Mouse (Mus musculus) neural tube, embryonic 15.5 days (tissue): Measurements from ENCODE around the gene Fbxl17. TPM values are rescaled to one million over a fixed set of nuclear protein-coding genes. Genes with fewer than 3 reads are reported as not detected.

Experiments
- ATAC-seq: fragments of 200-750 bp; cut with Nextera tagmentation; 2 replicates; pipeline ENCODE4 v1.8.0; 2017; ENCODE audit warnings: mild to moderate bottlenecking, moderate TSS enrichment, moderate library complexity; ENCODE audit not compliant: low FRiP score
- H3K27ac ChIP-seq: fragments of 300-500 bp; sonication (generic); replicated peaks from 2 replicates; pipeline ENCODE4 v1.5.1; 2015; ENCODE audit warnings: mild to moderate bottlenecking, inconsistent platforms
- H3K27me3 ChIP-seq: fragments of 300-500 bp; sonication (generic); replicated peaks from 2 replicates; pipeline ENCODE4 v1.6.1; 2015; ENCODE audit warnings: inconsistent platforms
- H3K36me3 ChIP-seq: fragments of 300-500 bp; sonication (generic); 2 replicates; pipeline ENCODE4 v1.6.1; 2015; ENCODE audit warnings: inconsistent platforms
- H3K4me1 ChIP-seq: fragments of 300-500 bp; sonication (generic); 2 replicates; pipeline ENCODE4 v1.6.1; 2015; ENCODE audit warnings: inconsistent platforms
- H3K4me2 ChIP-seq: fragments of 300-500 bp; sonication (generic); 2 replicates; pipeline ENCODE4 v1.6.1; 2015; ENCODE audit warnings: inconsistent platforms, mild to moderate bottlenecking, moderate library complexity
- H3K4me3 ChIP-seq: fragments of 300-500 bp; sonication (generic); replicated peaks from 2 replicates; pipeline ENCODE4 v1.5.1; 2015; ENCODE audit warnings: mild to moderate bottlenecking, inconsistent platforms
- H3K9ac ChIP-seq: fragments of 300-500 bp; sonication (generic); replicated peaks from 2 replicates; pipeline ENCODE4 v1.6.1; 2015; ENCODE audit warnings: mild to moderate bottlenecking, inconsistent platforms
- H3K9me3 ChIP-seq: fragments of 300-500 bp; sonication (generic); replicated peaks from 2 replicates; pipeline ENCODE4 v1.6.1; 2016; ENCODE audit warnings: inconsistent platforms
- WGBS: fragments of 180-500 bp; shearing (Covaris S2); methylation state at CpG from one replicate; pipeline ENCODE4 v1.1.7; 2015; ENCODE audit warnings: mixed read lengths; 5-methylcytosine and 5-hydroxymethylcytosine counted together
- polyA plus RNA-seq: library from polyadenylated mRNA; unstranded; fragments of >200 nt; fragmentation: Nextera tagmentation; extraction: Ambion mirVana; gene quantifications from 2 replicates; pipeline ENCODE4 v1.2.1, GENCODE M21; 2015

Fbxl17 gene
- polyA plus RNA-seq, 1 experiment from 2014 or later = 12.1 TPM

DNA sequence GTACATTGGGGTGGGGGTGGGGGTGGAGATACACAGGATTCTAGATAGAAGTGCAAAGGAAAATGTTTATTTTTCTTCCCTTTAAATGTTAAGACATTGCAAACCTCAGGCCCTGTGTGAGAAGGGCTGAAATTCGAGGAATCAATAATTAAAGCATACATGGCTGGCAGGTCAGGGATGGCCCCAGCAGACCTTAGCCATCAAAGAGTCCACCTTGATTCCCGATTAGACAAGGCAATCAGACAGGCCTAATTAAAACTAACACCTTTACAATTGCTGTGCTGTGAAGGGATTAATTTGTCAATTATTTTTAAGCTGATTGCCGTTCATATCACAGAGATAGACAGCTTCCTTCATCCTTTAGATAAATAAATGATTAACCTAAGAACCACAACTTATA is 439.0 kb downstream of the Fbxl17 start:
- Histone ChIP-seq H3K27ac (no peak overlapping the region), H3K4me2 (no peak overlapping the region), H3K9ac (no peak overlapping the region), H3K4me1 (peaks cover 8% of the 10 kb centered on the region; the same call in 1 of the 2 replicates), H3K27me3 (no peaks in the 10 kb centered on the region), H3K36me3 (no peaks in the 10 kb centered on the region), H3K4me3 (no peak overlapping the region), H3K9me3 (no peaks in the 10 kb centered on the region)
- WGBS = 59% methylated on average over 3 of the region's 3 CpGs
- no peak for ATAC-seq

DNA sequence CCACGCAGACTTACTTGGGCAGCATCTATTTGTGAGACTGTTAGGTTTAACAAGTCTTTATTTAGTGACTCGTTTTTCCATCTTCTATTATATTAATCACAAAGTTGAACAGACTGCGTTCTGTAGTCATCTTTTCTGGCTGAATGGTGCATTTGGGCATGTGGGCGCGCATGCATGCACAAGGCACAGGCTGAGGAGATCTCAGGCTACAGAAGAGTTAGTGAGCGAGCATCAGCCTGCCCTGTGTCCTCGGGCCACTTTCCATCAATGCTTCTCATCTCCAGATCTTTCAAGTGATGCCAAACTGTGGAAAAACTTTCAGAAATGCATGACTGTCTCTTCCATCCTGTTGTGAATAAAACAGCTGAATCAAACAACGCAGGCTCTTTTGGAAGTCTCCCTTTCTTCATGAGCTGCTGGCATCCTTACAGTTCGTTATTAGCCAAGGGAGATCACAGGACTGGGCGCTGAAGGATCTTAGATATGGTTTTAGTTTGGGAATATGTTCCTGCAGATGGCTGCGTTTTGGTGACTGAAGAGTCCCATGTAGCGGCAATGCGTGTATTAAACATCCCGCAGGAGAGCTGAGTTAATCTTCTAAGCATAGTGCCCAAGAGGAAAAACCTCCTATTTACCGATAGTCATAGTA is 442.0 kb downstream of the Fbxl17 start:
- no peak for ATAC-seq
- H3K9me3 ChIP-seq = no peaks in the 10 kb centered on the region

DNA sequence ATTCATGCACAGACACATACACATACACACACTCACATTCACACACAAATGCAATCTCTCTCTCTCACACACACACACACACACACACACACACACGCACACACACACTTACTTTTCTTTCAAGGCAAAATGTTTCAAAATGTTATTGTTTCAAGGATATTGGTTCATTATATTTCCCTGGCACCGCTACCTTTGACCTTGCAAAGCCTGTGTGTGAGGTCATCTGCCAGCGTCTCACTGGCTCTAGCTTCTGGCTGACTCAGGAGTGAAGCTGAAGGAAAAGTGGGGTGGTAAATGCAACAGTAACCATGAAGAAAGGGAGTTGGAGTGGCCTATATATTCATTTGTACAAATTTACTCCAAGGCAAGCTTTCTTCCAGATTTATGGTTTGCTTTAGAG is 442.8 kb downstream of the Fbxl17 start:
- Histone ChIP-seq H3K9me3 (no peaks in the 10 kb centered on the region), H3K4me2 (no peak overlapping the region), H3K4me3 (no peak overlapping the region), H3K9ac (no peak overlapping the region), H3K27ac (no peak overlapping the region), H3K27me3 (no peaks in the 10 kb centered on the region), H3K4me1 (peaks cover 8% of the 10 kb centered on the region; the same call in 1 of the 2 replicates), H3K36me3 (no peaks in the 10 kb centered on the region)
- 89% methylated on average over 3 of the region's 3 CpGs for WGBS
- no peak for ATAC-seq

More for the DNA sequence above, 442.0 kb downstream of the Fbxl17 start:
- Histone ChIP-seq H3K27me3 (no peaks in the 10 kb centered on the region), H3K36me3 (no peaks in the 10 kb centered on the region), H3K4me1 (peaks cover 8% of the 10 kb centered on the region; the same call in 1 of the 2 replicates), H3K27ac (no peak overlapping the region), H3K9ac (no peak overlapping the region), H3K4me2 (no peak overlapping the region), H3K4me3 (no peak overlapping the region)
- WGBS = 76% methylated on average over 15 of the region's 15 CpGs

DNA sequence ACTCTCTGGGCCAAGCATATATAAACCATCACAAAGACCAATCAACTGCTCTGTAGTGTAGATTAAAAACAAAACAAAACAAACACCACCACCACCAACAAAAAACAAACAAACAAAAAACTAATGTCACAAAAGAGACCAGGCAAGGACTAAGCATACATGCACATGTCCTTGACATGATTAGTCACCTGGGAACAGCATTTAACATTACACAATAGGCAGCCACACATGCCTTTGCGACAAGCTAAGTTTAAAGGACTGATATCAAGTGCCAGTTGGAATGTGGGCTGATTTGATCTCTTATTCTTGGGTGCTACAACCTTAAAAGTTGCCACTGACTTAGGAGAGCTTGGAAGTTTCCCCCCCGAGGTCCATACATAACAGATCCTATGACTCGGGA is 446.5 kb downstream of the Fbxl17 start:
- H3K27me3 ChIP-seq = no peaks in the 10 kb centered on the region
- no peak overlapping the region for H3K4me2 ChIP-seq
- no peak for ATAC-seq
- H3K9ac ChIP-seq = no peak overlapping the region
- no peaks in the 10 kb centered on the region for H3K9me3 ChIP-seq
- WGBS = 87% methylated on average over 3 of the region's 3 CpGs
- H3K36me3 ChIP-seq = no peaks in the 10 kb centered on the region
- H3K4me3 ChIP-seq = no peak overlapping the region
- no peak overlapping the region for H3K27ac ChIP-seq
- peaks cover 8% of the 10 kb centered on the region; the same call in 1 of the 2 replicates for H3K4me1 ChIP-seq

DNA sequence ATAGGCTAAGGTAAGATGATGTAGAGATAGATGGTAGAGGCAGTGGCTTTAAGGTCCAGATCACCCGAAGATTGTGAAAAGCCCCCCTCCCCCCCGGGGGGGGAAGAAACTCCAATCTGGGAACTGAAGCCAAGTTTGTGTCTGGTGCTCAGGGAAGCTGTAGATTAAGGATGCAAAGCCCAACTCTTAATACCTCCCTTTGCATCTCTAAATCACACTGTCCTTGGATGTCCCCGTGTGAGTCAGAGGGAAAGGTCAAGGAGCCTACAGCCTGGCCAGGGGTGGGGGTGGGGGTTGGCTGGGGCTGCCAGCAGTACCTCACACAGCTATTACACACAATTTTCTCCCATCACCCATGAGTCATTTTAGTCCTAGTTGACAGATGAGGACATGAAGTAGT is 453.4 kb downstream of the Fbxl17 start:
- no peak overlapping the region for H3K4me2 ChIP-seq
- no peaks in the 10 kb centered on the region for H3K36me3 ChIP-seq
- H3K27ac ChIP-seq = no peak overlapping the region
- H3K27me3 ChIP-seq = no peaks in the 10 kb centered on the region
- no peak overlapping the region for H3K4me3 ChIP-seq
- 0 out of 2 replicates have a peak, but pooled peaks cover 1% of the 10 kb centered on the region for H3K9me3 ChIP-seq
- WGBS = 64% methylated on average over 3 of the region's 3 CpGs
- peaks cover 10% of the 10 kb centered on the region; the same call in 1 of the 2 replicates for H3K4me1 ChIP-seq
- no peak overlapping the region for H3K9ac ChIP-seq
- 0 out of 2 replicates have a peak, but pooled peaks have one; percentile 46 for ATAC-seq

DNA sequence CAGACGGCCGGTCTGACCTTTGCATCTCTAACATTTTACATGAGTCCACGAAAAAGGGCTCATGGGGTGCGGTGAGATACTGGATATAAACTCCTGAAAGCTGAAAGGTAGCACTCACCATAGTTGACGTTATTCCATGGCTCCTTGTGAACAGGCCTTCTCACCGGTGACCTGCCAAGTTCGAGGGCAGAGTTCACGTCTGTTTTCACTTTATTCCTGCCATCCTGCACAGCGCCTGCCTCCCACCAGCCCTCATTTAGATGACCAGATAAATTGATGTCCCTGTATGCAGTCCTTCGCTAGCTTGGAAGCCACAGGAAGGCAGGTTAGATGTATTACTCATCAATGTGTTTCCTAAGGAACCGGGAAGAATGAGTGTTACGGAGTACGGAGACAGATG is 454.5 kb downstream of the Fbxl17 start:
- Histone ChIP-seq H3K9me3 (0 out of 2 replicates have a peak, but pooled peaks cover 2% of the 10 kb centered on the region), H3K4me2 (no peak overlapping the region), H3K4me1 (peaks cover 10% of the 10 kb centered on the region; the same call in 1 of the 2 replicates), H3K4me3 (no peak overlapping the region), H3K27me3 (no peaks in the 10 kb centered on the region), H3K36me3 (no peaks in the 10 kb centered on the region), H3K27ac (no peak overlapping the region), H3K9ac (no peak overlapping the region)
- 81% methylated on average over 13 of the region's 13 CpGs for WGBS
- no peak for ATAC-seq

DNA sequence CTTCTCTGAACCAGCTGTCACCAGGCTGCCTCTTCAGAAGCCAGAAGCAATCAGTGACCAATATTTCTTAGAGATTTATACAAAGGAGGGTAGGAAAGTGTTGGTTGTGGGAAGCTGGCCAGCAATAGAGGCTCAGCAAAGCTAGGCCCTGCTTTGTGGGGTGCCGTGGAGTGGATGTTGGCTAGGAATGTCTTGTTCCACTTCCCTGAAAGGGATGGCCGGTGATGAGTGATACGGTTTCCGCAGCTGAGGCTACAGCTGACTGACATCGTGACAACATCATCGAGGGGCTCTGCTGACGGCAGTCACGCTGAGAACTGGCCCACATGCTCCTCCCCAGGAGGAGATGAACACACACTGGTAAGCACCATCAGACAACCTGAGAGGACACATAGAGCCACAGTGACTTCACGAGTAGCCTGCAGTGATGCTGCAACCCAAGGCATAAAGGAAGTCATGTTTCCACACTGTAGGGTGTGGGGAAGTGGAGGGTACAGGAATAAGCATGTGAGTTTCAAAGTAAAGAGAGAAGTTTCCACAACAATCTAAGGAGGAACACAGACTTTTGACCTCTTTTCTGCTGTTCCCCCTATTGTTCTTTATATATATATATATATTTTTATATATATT is 456.7 kb downstream of the Fbxl17 start:
- no peak overlapping the region for H3K9ac ChIP-seq
- no peak overlapping the region for H3K27ac ChIP-seq
- H3K9me3 ChIP-seq = 0 out of 2 replicates have a peak, but pooled peaks cover 2% of the 10 kb centered on the region
- no peak for ATAC-seq
- H3K4me1 ChIP-seq = peaks cover 10% of the 10 kb centered on the region; the same call in 1 of the 2 replicates
- H3K36me3 ChIP-seq = no peaks in the 10 kb centered on the region
- no peak overlapping the region for H3K4me2 ChIP-seq
- no peaks in the 10 kb centered on the region for H3K27me3 ChIP-seq
- H3K4me3 ChIP-seq = no peak overlapping the region
- WGBS = 89% methylated on average over 9 of the region's 9 CpGs

DNA sequence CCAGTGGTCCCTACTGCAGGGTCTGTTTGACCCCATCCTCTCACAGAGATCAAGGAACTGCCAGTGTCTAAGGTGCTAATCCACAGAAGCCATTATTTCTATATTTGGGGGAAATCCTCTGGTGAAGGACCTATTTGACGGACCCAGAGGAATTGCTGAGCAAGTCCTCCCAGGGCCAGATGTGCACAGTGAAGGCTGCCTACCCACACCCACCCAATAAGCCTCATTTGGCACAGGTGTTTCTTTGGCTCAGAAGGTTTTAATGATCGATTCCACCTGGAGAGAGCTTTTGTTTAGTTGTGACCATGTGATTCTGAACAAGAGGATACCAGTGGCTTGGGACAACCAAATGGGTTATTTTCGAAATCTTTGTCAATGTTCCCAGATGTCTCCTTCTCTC is 462.3 kb downstream of the Fbxl17 start:
- no peak overlapping the region for H3K9ac ChIP-seq
- 92% methylated on average over 3 of the region's 3 CpGs for WGBS
- H3K36me3 ChIP-seq = no peaks in the 10 kb centered on the region
- H3K4me2 ChIP-seq = no peak overlapping the region
- H3K4me3 ChIP-seq = no peak overlapping the region
- no peak overlapping the region for H3K27ac ChIP-seq
- H3K9me3 ChIP-seq = 0 out of 2 replicates have a peak, but pooled peaks cover 2% of the 10 kb centered on the region
- H3K4me1 ChIP-seq = no peaks in the 10 kb centered on the region
- no peaks in the 10 kb centered on the region for H3K27me3 ChIP-seq
- no peak for ATAC-seq

DNA sequence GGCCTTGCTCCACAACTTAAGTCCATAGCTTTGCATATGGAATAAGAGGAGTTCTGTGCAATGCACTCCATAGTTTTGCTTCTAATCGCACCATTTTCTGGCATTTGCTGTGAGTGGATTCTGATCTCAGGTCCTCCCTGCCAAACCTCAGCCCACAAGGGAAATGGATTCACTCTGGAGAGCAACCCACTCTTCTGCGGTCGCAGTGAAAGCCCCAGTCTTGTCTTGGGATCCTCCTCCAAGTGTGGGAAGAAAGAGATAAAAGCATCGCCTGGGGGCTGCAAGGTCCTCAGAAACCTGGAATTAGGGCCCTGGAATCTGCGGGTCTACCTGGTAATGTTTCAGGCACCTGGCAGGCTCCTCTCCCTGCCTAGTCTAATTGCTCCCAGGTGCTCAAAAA is 466.7 kb downstream of the Fbxl17 start:
- H3K4me1 ChIP-seq = no peaks in the 10 kb centered on the region
- 88% methylated on average over 5 of the region's 5 CpGs for WGBS
- no peaks in the 10 kb centered on the region for H3K9me3 ChIP-seq
- no peak overlapping the region for H3K27ac ChIP-seq
- H3K4me3 ChIP-seq = no peak overlapping the region
- H3K4me2 ChIP-seq = no peak overlapping the region
- H3K36me3 ChIP-seq = no peaks in the 10 kb centered on the region
- H3K9ac ChIP-seq = no peak overlapping the region
- no peaks in the 10 kb centered on the region for H3K27me3 ChIP-seq
- ATAC-seq = no peak

DNA sequence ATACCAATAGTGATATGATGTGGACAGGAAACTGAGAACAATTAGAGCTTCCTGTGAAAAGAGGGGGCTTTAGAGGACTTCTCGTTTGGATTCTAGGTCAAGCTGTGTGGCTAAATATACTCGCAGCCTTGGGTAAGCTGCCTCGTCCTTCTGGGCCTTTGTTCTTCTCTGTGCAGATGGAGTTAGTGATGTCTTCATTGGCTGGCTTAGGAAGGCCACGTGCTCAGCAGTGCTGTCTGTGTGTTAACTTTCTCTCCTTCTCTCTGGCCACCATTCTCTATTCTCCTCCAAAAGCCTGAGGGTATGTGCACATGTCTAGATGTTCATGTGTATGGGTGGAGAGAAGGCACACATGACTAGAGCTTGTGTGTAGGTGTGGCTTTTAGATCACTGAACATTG is 470.7 kb downstream of the Fbxl17 start:
- Histone ChIP-seq H3K27ac (no peak overlapping the region), H3K9ac (no peak overlapping the region), H3K36me3 (no peaks in the 10 kb centered on the region), H3K4me1 (peaks cover 5% of the 10 kb centered on the region), H3K9me3 (no peaks in the 10 kb centered on the region), H3K4me3 (no peak overlapping the region), H3K4me2 (no peak overlapping the region), H3K27me3 (no peaks in the 10 kb centered on the region)
- no peak for ATAC-seq
- 65% methylated on average over 4 of the region's 4 CpGs for whole genome bisulfite sequencing

DNA sequence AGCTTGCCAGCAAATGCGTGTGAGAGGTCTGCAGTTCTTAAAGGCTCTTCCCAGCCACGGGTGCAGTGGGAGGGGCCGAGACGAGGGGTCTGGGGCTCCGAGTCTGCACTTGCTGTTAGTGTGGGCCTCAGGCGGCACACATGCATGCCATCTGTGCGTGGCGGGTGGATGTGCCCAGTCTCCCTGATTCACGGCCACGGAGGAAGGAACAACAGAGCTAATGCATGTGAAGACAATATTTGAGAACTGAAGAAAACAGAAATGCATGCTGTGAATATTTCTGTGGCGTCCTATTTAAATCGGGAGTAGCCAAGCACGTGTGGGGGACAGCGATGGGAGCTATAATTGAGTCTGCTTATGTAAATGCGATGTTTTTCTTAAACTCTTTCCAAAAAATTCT is 474.6 kb downstream of the Fbxl17 start:
- peaks cover 5% of the 10 kb centered on the region for H3K4me1 ChIP-seq
- 40% methylated on average over 15 of the region's 15 CpGs for WGBS
- H3K9me3 ChIP-seq = no peaks in the 10 kb centered on the region
- H3K4me3 ChIP-seq = no peak overlapping the region
- H3K9ac ChIP-seq = no peak overlapping the region
- H3K27ac ChIP-seq = no peak overlapping the region
- H3K36me3 ChIP-seq = no peaks in the 10 kb centered on the region
- H3K4me2 ChIP-seq = peak overlapping the region; percentile 34; the same call in 1 of the 2 replicates
- no peak for ATAC-seq
- no peaks in the 10 kb centered on the region for H3K27me3 ChIP-seq

DNA sequence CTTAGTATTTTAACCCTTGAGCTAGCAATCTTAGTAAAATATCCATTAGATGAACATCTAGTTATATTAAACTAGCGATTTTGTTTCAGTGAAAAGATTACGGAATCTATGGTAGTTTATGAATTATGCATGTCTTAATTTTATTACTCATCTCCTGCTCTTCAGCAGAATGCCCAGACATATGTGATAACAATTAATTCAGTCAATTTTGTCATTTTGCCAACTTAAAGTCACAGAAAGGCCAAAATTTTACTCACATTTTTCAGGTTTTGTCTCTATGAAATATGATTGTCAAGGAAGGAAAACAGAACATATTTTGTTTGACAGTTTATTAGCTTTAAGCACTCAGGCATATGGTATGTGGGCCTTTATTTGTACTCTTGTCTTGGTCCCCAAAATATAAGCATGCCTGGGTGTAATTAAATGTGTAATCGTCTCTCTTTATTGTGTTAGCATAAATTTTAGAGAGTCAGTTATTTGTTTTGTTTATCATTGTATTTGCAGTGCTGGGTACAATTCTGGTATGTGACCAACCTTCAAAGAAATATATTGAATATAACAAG is 482.1 kb downstream of the Fbxl17 start:
- Histone ChIP-seq H3K9me3 (no peaks in the 10 kb centered on the region), H3K36me3 (no peaks in the 10 kb centered on the region), H3K27ac (no peak overlapping the region), H3K9ac (no peak overlapping the region), H3K4me3 (no peak overlapping the region), H3K27me3 (no peaks in the 10 kb centered on the region), H3K4me2 (no peak overlapping the region), H3K4me1 (no peaks in the 10 kb centered on the region)
- ATAC-seq = no peak
- 48% methylated on average over 3 of the region's 3 CpGs for WGBS
